Mouse (Mus musculus): ENCODE measurements around the gene Negr1.

GRCm38 (mm10) chr3:157359840-157360239 lies 798.2 kb downstream of the Negr1 start:
- TF ChIP-seq RAD21 (IDR thresholded peaks at IDR 0.05; ENCODE audit: low read depth, low read length) (no peak), RCOR1 (conservative IDR thresholded peaks at IDR 0.05; ENCODE audit: low read depth, low read length) (no peak), CTCF (conservative IDR thresholded peaks at IDR 0.05 in 1 of 2, IDR thresholded peaks at IDR 0.05 in 1 of 2; ENCODE audit: low read depth in 2 of 2, low read length in 2 of 2) (no peak), EP300 (IDR thresholded peaks at IDR 0.05; ENCODE audit: low read length) (no peak), MAFK (IDR thresholded peaks at IDR 0.05; ENCODE audit: insufficient replicate concordance, low read length) (no peak), CHD1 (IDR thresholded peaks at IDR 0.05; ENCODE audit: low read depth, low read length) (no peak), JUN (IDR thresholded peaks at IDR 0.05; ENCODE audit: insufficient read depth, low read depth, low read length) (no peak), USF1 (IDR thresholded peaks at IDR 0.05; ENCODE audit: low read depth, low read length) (no peak), MXI1 (IDR thresholded peaks at IDR 0.05; ENCODE audit: low read depth, low read length) (no peak)
